Mouse (Mus musculus): ENCODE measurements around the gene Myl6.

The Myl6 gene

DNA sequence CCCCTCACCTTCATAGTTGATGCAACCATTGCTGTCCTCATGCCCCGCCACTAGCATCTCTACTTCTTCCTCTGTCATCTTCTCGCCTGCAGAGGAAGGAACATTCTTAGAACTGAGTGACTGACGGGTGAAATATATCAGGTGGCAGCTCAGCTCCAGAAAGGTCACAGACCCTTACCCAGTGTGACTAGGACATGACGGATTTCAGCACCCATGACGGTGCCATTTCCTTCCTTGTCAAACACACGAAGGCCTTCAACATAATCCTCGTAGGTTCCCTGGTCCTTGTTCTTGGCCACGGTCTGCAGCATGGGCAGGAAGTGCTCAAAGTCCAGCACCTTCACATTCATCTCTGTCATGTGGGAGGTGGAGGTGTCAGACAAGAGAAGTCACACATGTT is 1.9 kb downstream of the Myl6 start:
- in situ Hi-C loops (cut with MboI; ENCODE audit: unreplicated experiment in 2 of 2): loop anchor here (5.0 kb wide), 2 partner anchors 35 to 45 kb away; partner anchors contain the start of gene Esyt1 (in 1 of the 2)

- in situ Hi-C loops (cut with MboI; ENCODE audit: unreplicated experiment in 2 of 2): loop anchor here (5.0 kb wide), 2 partner anchors 36 to 46 kb away; partner anchors contain the start of gene Esyt1 (in 1 of the 2)
Observed at GRCm38 (mm10) chr10:128491495-128491894, 2.5 kb downstream of the Myl6 start.

DNA sequence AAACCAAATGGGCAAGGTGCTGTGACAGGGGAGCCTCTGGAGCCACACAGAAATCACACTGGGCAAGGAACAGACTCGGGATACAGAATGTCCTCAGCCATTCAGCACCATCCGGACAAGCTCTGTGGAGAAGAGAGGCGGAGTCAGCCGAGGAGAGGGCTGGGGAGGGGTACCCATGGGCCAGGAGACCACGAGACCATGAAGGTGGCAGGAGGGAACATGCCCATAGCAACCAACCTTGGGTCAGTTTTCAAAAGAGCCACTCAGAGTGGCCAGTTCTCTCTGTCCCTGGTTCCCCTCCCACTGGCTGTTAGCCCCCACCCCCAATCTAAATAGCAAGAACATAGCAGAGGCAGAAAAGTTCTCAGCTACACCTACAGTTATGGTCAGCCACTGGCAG is 3.0 kb downstream of the Myl6 start:
- in situ Hi-C loops (cut with MboI; ENCODE audit: unreplicated experiment in 2 of 2): loop anchor here (5.0 kb wide), 2 partner anchors 36 to 46 kb away; partner anchors contain the start of gene Esyt1 (in 1 of the 2)

GRCm38 (mm10) chr10:128490232-128490631 is 3.7 kb downstream of the Myl6 start:
- in situ Hi-C loops (cut with MboI; ENCODE audit: unreplicated experiment in 2 of 2): loop anchor here (5.0 kb wide), 2 partner anchors 37 to 47 kb away; partner anchors contain the start of gene Esyt1 (in 1 of the 2)

- in situ Hi-C loops (cut with MboI; ENCODE audit: unreplicated experiment in 2 of 2): loop anchor here (5.0 kb wide), 2 partner anchors 38 to 48 kb away; partner anchors contain the start of gene Esyt1 (in 1 of the 2)
Observed at GRCm38 (mm10) chr10:128489785-128490184, 4.2 kb downstream of the Myl6 start.

- in situ Hi-C loops (cut with MboI; ENCODE audit: unreplicated experiment in 2 of 2): no loop called here
Observed at GRCm38 (mm10) chr10:128489380-128489779, 4.6 kb downstream of the Myl6 start.

- in situ Hi-C loops (cut with MboI; ENCODE audit: unreplicated experiment in 2 of 2): no loop called here
Observed at GRCm38 (mm10) chr10:128488776-128489175, 5.2 kb downstream of the Myl6 start.

- in situ Hi-C loops (cut with MboI; ENCODE audit: unreplicated experiment in 2 of 2): no loop called here
Observed at GRCm38 (mm10) chr10:128487861-128488712, 5.9 kb downstream of the Myl6 start.

DNA sequence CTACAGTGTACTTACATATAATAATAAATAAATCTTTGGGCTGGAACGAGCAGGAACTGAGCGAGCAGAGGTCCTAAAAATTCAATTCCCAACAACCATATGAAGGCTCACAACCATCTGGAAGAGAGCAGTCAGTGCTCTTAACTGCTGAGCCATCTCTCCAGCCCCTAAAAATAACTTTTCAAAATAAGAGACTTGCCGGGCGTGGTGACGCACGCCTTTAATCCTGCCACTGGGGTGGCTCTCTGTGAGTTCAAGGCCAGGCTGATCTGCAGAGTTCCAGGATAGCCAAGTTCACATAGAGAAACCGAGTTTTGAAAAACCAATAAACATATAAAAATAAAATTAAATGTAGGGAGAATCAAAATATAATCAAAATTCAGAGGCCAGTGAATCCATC is 7.6 kb downstream of the Myl6 start:
- in situ Hi-C loops (cut with MboI; ENCODE audit: unreplicated experiment in 2 of 2): no loop called here

GRCm38 (mm10) chr10:128474366-128474765 is 19.6 kb downstream of the Myl6 start:
- in situ Hi-C loops (cut with MboI; ENCODE audit: unreplicated experiment in 2 of 2): loop anchor here in 1 of 2 experiments (25.0 kb wide), 1 partner anchor 362 kb away; no protein-coding TSS in a partner anchor

DNA sequence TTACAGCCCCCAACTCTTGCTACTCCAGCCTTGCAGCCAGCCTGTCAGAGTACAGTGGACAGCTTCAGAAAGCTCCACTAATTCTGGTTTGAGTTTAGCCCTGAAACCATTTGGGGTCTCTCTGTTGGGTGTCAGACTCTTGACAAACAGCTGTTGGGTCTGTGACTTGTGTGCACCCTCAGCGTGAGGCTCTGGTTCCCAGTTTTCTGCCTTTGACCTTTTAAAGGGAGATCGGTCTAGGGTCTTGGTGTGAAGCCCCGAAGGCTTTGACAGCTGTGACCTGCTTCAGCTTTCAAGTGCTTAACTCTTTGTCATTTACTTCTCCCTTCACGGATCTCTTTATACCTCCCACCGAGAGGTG is 33.7 kb downstream of the Myl6 start:
- in situ Hi-C loops (cut with MboI; ENCODE audit: unreplicated experiment in 2 of 2): loop anchor here (5.0 to 25.0 kb wide), 4 partner anchors 67 to 435 kb away; partner anchors contain the start of genes Esyt1 (in 1 of the 2) and Gdf11 (in 1 of the 2)

DNA sequence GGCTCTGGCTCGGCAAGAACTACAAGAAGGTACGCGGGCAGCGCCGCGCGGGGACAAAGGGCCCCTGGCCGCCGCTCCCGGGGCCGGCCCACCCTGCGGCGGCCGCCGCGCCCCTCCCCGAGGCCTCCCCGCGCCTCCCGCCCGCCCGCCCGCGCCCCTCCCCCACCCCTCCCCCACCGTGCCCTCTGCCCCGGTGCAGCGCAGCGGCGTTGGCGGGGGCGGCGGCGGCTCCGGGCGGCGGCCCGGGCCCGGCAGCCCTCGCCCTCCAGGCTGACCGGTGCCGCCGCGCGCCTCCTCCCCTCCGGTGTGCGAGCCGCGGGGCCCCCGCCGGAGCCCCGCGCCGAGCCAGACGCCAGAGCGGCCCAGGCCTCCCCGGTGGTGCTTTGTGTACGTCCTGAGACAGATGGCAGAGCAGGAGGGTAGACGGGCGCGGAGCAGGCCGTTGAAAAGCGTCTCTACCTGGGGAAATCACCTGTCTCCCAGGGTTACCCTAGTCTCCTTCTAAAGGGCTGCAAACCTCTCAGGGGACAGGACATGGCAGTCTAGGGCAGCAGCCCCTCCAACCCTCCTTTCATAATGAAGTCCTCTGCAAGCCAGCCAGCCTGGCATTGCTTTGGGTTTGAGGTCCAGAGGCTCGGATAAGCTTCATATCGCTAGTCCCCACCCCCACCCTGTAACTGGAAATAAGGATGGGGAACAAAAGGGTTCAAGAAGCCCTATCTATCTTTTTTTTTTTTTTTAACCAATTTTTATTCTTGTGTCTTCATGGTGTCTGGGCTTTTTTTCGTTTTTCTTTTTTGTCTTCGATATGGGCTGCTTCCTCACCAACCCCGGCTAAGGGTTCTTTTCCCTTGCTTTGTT is 34.3 kb downstream of the Myl6 start:
- in situ Hi-C loops (cut with MboI; ENCODE audit: unreplicated experiment in 2 of 2): loop anchor here (5.0 to 25.0 kb wide), 6 partner anchors 68 to 435 kb away; partner anchors contain the start of genes Coq10a (in 1 of the 2), Esyt1 (in 1 of the 2), Gdf11 (in 1 of the 2) and Spryd4 (in 1 of the 2)

DNA sequence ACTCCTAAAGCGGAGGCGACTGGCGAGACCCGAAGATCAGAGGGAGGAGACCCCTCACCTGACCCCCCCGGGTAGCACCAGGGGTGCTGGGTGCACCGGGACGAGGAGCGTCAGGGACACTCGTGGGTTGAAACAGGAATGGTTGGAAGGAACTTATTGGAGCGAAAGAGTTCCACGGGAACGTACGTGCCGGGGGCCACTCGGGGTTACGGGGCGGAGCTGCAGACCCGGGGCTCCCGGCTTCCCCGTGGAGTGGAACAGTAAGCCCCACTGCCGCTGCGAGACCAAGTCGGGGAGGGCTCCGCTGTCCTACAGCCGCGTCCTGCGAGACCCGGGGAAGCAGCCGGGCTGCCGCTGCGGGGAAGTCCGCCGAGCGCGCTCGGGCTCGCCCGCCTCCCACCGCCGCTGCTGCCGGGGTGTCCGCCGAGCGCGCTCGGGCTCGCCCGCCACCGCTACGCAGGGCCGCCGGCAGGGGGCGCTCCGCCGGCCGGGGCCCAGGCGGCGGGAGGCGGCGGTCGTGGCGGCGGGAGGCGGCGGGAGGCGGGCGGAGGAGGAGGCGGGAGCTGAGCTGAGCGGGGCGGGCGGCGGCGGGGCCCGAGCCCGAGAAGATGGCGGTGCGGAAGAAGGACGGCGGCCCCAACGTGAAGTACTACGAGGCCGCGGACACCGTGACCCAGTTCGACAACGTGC is 35.1 kb downstream of the Myl6 start, which contains the start of gene Smarcc2:
Smarcc2 (plus strand) TSS at position 530 of the 690 bp plus-strand sequence.
- in situ Hi-C loops (cut with MboI; ENCODE audit: unreplicated experiment in 2 of 2): loop anchor here (5.0 to 25.0 kb wide), 3 partner anchors 92 to 347 kb away; partner anchors contain the start of genes Coq10a (in 1 of the 2) and Spryd4 (in 1 of the 2)

- in situ Hi-C loops (cut with MboI; ENCODE audit: unreplicated experiment in 2 of 2): loop anchor here (5.0 to 25.0 kb wide), 3 partner anchors 91 to 346 kb away; partner anchors contain the start of genes Coq10a (in 1 of the 2) and Spryd4 (in 1 of the 2)
Observed at GRCm38 (mm10) chr10:128458348-128458718, 35.6 kb downstream of the Myl6 start.

GRCm38 (mm10) chr10:128457676-128458075 is 36.3 kb downstream of the Myl6 start:
- in situ Hi-C loops (cut with MboI; ENCODE audit: unreplicated experiment in 2 of 2): loop anchor here (5.0 to 25.0 kb wide), 3 partner anchors 90 to 345 kb away; partner anchors contain the start of genes Coq10a (in 1 of the 2) and Spryd4 (in 1 of the 2)

GRCm38 (mm10) chr10:128455280-128455679 is 38.7 kb downstream of the Myl6 start:
- in situ Hi-C loops (cut with MboI; ENCODE audit: unreplicated experiment in 2 of 2): loop anchor here (5.0 to 25.0 kb wide), 3 partner anchors 88 to 343 kb away; partner anchors contain the start of genes Coq10a (in 1 of the 2) and Spryd4 (in 1 of the 2)

- in situ Hi-C loops (cut with MboI; ENCODE audit: unreplicated experiment in 2 of 2): loop anchor here (5.0 to 25.0 kb wide), 3 partner anchors 117 to 342 kb away; partner anchors contain the start of genes Cs (in 2 of the 2) and Spryd4 (in 1 of the 2)
Observed at GRCm38 (mm10) chr10:128454471-128454870, 39.5 kb downstream of the Myl6 start.

- in situ Hi-C loops (cut with MboI; ENCODE audit: unreplicated experiment in 2 of 2): loop anchor here (5.0 to 25.0 kb wide), 3 partner anchors 114 to 339 kb away; partner anchors contain the start of genes Cs (in 2 of the 2) and Spryd4 (in 1 of the 2)
Observed at GRCm38 (mm10) chr10:128451014-128451413, 42.9 kb downstream of the Myl6 start.

DNA sequence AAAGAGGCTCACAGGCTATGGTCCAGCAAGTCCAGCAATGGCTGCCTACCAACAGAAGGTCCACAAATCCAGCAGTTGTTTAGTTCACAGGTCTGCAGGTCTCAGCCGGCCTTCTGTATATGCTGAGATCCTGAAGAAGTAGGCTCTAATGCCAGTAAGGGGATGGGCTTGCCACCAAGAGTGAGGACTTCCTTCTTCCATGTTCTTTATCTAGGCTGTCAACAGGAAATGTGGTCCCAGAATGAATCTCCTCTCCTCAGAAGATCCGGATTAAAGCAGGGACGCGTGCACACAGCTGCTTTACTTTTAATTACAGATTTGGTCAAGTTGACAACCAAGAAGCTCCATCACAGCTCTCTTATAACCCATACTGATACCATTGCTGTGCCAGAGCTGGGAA is 48.5 kb downstream of the Myl6 start:
- in situ Hi-C loops (cut with MboI; ENCODE audit: unreplicated experiment in 2 of 2): no loop called here
